Mouse (Mus musculus) testis, adult 2 months (tissue): ENCODE measurements around the gene Gm20696.

ENCODE experiments used
- CTCF ChIP-seq: fragments of 200-500 bp; IDR thresholded peaks from 2 replicates; pipeline ENCODE4 v1.5.1; 2012; ENCODE audit warnings: low read depth, mild to moderate bottlenecking, inconsistent platforms, low read length, moderate library complexity; ENCODE audit not compliant: control insufficient read depth, insufficient read depth, insufficient replicate concordance
- POLR2A ChIP-seq: fragments of 200-500 bp; IDR thresholded peaks from 2 replicates; pipeline ENCODE4 v1.6.1; 2012; ENCODE audit warnings: low read depth, mild to moderate bottlenecking, inconsistent platforms, low read length, moderate library complexity; ENCODE audit not compliant: control insufficient read depth

DNA sequence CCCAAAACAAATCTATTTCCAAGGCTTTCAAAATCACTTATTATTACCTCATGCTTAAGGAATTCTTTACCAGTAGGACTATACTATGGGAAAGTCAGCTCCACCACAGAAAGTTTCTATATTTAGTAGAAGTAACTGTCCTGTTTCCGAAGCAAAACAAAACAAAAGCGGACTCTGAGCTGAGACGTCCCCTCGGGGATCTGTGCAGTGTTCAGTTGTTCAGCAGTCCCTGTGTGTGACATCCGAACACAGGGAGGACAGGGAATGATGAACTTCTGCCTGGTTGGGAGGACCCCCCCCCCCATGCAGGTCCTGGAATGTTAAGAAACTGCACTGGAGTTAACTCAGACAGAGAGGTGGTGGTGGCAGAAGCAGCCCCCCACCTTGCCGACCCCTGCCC lies 154.7 kb downstream of the Gm20696 start:
- TF ChIP-seq CTCF (no peak), POLR2A (no peak)
